Mouse (Mus musculus) kidney, adult 2 months (tissue): ENCODE data around the gene Dock6. TPM values are rescaled to one million over a fixed set of nuclear protein-coding genes. Genes with fewer than 3 reads are reported as not detected.

Source experiments
- DNase-seq: peaks from one replicate; pipeline ENCODE4 v3.0.0; 2021
- H3K27ac ChIP-seq: fragments of 200-500 bp; 2 replicates; pipeline ENCODE4 v1.5.1; 2012; ENCODE audit warnings: low read depth, low read length, control low read depth, inconsistent platforms; ENCODE audit not compliant: insufficient read depth
- H3K27me3 ChIP-seq: fragments of 200-500 bp; replicated peaks from 2 replicates; pipeline ENCODE4 v1.6.1; 2012; ENCODE audit warnings: mild to moderate bottlenecking, moderate library complexity, low read length, inconsistent platforms; ENCODE audit not compliant: control insufficient read depth, insufficient read depth
- H3K36me3 ChIP-seq: fragments of 200-500 bp; 2 replicates; pipeline ENCODE4 v1.6.1; 2012; ENCODE audit warnings: mild to moderate bottlenecking, moderate library complexity, low read length, inconsistent platforms; ENCODE audit not compliant: control insufficient read depth, insufficient read depth
- H3K4me1 ChIP-seq: fragments of 200-500 bp; 2 replicates; pipeline ENCODE4 v1.6.1; 2011; ENCODE audit warnings: low read length; ENCODE audit not compliant: control insufficient read depth, insufficient read depth
- H3K4me3 ChIP-seq: fragments of 200-500 bp; 2 replicates; pipeline ENCODE4 v1.5.1; 2011; ENCODE audit warnings: mild to moderate bottlenecking, low read depth, low read length, control low read depth; ENCODE audit not compliant: insufficient read depth
- CTCF ChIP-seq: fragments of 200-500 bp; conservative IDR thresholded peaks from 2 replicates; pipeline ENCODE4 v1.5.1; 2011; ENCODE audit warnings: low read depth, mild to moderate bottlenecking, control low read depth, low read length, moderate library complexity, mixed read lengths; ENCODE audit not compliant: insufficient read depth, insufficient read length
- POLR2A ChIP-seq: fragments of 200-500 bp; IDR thresholded peaks from one replicate; pipeline ENCODE4 v1.6.1; 2011; ENCODE audit warnings: low read depth, low read length, control low read depth
- WGBS: fragments of 180-500 bp; shearing (Covaris S2); methylation state at CpG from one replicate; pipeline ENCODE4 v1.1.7; 2018; 5-methylcytosine and 5-hydroxymethylcytosine counted together
- polyA plus RNA-seq: library from polyadenylated mRNA; depleted of rRNA; stranded (reverse); fragments of >200 nt; gene quantifications from 2 replicates; pipeline ENCODE4 v1.2.3, GENCODE M21; 2012

The Dock6 gene
- polyA plus RNA-seq, 1 experiment = 67.7 TPM

DNA sequence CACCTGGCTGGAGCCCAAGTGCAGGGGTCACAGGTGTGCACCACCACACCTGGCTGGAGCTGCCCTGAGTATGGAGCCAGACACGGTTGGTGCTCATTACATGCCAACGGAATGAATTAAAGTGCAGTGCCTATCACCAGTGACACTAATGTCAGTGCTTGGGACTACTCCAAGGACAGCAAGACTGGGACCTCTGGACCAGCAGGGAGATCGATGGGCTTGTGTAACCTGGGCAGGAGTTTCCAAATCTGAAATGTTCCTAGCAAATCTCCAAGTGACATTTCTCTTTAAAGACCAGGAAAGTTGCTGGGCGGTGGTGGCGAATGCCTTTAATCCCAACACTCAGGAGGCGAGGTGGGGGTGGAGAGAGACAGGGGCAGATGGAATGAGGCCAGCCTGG is 29.7 kb downstream of the Dock6 start:
- Histone ChIP-seq H3K27ac (no peak overlapping the region), H3K4me1 (no peaks in the 10 kb centered on the region), H3K36me3 (no peaks in the 10 kb centered on the region), H3K27me3 (no peaks in the 10 kb centered on the region), H3K4me3 (no peak overlapping the region)
- 68% methylated on average over 6 of the region's 6 CpGs for WGBS
- TF ChIP-seq POLR2A (no peak), CTCF (no peak)
- DNase-seq = no peak

DNA sequence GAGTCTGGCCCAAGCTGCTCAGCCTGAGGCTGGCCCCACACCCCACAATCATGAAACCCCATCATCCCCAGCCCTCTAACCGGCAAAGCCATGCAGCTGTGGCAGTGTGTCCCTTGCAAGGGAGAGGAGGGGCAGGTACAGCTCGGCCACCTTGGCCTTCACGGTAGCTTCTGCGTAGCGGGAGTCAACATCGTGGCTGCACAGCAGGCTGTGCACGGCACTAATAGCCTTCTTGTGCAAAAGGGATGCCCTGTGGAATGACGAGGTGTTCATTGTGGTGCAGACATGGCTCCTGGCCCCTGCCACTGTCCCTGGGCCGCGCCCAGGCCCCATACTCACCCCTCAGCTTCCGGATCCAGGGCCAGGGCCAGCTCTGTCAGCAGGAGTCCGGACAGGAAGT is 32.3 kb downstream of the Dock6 start:
- H3K27me3 ChIP-seq = no peaks in the 10 kb centered on the region
- TF ChIP-seq CTCF (no peak), POLR2A (no peak)
- 83% methylated on average over 12 of the region's 12 CpGs for WGBS
- DNase-seq = peak; percentile 18
- H3K4me1 ChIP-seq = no peaks in the 10 kb centered on the region
- H3K36me3 ChIP-seq = no peaks in the 10 kb centered on the region
- no peak overlapping the region for H3K27ac ChIP-seq
- no peak overlapping the region for H3K4me3 ChIP-seq

DNA sequence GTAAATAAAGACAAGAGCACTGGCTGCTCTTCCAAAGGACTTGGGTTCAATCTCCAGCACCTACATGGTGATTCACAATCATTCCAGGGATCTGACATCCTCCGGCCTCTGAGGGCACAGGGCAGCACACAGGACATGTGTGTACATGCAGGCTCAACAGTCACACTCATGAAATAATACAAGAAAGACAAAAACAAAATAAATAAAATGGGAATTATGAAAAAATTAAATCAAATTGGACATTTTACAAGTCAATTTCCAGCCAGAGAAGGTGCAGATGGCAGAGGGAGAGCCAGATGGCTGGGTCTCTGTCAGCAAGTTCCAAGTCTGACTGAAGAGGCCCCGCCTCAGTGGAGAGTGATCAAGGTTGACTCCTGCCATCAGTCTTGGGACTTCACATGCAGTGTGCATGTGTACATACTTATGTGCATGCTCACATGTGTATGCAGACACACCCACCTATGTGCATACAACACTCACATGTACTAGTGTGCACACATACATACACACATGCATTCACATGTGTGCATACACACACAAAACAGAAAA is 33.2 kb downstream of the Dock6 start:
- DNase-seq = no peak
- H3K36me3 ChIP-seq = no peaks in the 10 kb centered on the region
- H3K4me1 ChIP-seq = no peaks in the 10 kb centered on the region
- TF ChIP-seq CTCF (no peak), POLR2A (no peak)
- H3K4me3 ChIP-seq = no peak overlapping the region
- 97% methylated on average over 2 of the region's 2 CpGs for WGBS
- no peaks in the 10 kb centered on the region for H3K27me3 ChIP-seq
- no peak overlapping the region for H3K27ac ChIP-seq

- Histone ChIP-seq H3K27me3 (no peaks in the 10 kb centered on the region), H3K4me1 (no peaks in the 10 kb centered on the region), H3K4me3 (no peak overlapping the region), H3K36me3 (no peaks in the 10 kb centered on the region), H3K27ac (no peak overlapping the region)
- no peak for DNase-seq
- 93% methylated on average over 6 of the region's 6 CpGs for WGBS
- TF ChIP-seq CTCF (no peak), POLR2A (no peak)
These were observed 33.9 kb downstream of the Dock6 start for GRCm38 (mm10) chr9:21818561-21818960.

GRCm38 (mm10) chr9:21818125-21818524 is 34.3 kb downstream of the Dock6 start:
- Histone ChIP-seq H3K4me3 (no peak overlapping the region), H3K27ac (no peak overlapping the region), H3K4me1 (no peaks in the 10 kb centered on the region), H3K27me3 (no peaks in the 10 kb centered on the region), H3K36me3 (no peaks in the 10 kb centered on the region)
- 88% methylated on average over 4 of the region's 4 CpGs for WGBS
- TF ChIP-seq POLR2A (no peak), CTCF (no peak)
- DNase-seq = no peak

DNA sequence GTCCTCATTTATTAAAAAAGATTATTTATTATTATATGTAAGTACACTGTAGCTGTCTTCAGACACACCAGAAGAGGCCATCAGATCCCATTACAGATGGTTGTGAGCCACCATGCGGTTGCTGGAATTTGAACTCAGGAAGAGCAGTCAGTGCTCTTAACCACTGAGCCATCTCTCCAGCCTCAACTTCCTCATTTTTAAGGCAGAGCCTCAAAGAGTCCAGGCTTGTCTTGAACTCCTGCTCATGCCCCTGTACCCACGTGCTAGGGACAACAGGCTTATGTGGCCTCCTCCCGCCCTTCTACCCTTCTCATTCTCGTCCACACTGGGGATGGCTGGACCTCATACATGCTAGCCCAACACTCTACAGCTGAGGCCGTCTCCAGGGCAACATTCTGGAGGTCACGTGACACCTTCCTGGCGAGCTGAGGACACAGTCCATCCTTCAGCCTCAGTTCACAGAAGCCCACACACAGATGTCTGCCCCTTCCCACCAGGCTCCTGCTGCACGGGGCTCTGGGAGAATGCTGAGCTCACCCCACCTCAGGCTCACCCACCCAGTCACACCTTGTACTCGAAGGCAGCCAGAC is 35.6 kb downstream of the Dock6 start:
- no peak for DNase-seq
- Histone ChIP-seq H3K27me3 (no peaks in the 10 kb centered on the region), H3K4me1 (no peaks in the 10 kb centered on the region), H3K36me3 (no peaks in the 10 kb centered on the region), H3K27ac (no peak overlapping the region), H3K4me3 (no peak overlapping the region)
- TF ChIP-seq CTCF (no peak), POLR2A (no peak)
- WGBS = 65% methylated on average over 9 of the region's 9 CpGs

- no peak overlapping the region for H3K4me3 ChIP-seq
- DNase-seq = no peak
- no peaks in the 10 kb centered on the region for H3K36me3 ChIP-seq
- H3K4me1 ChIP-seq = no peaks in the 10 kb centered on the region
- TF ChIP-seq POLR2A (no peak), CTCF (no peak)
- 83% methylated on average over 5 of the region's 5 CpGs for WGBS
- no peak overlapping the region for H3K27ac ChIP-seq
- no peaks in the 10 kb centered on the region for H3K27me3 ChIP-seq
These were observed 41.3 kb downstream of the Dock6 start for GRCm38 (mm10) chr9:21811170-21811569.
